Mouse (Mus musculus) intestine, embryonic 15.5 days (tissue): Measurements from ENCODE around the gene Crabp1. TPM values are rescaled to one million over a fixed set of nuclear protein-coding genes. Genes with fewer than 3 reads are reported as not detected.

ENCODE experiments used
- ATAC-seq: fragments of 200-750 bp; cut with Nextera tagmentation; 2 replicates; pipeline ENCODE4 v1.8.0; 2017; ENCODE audit warnings: moderate TSS enrichment, moderate library complexity
- H3K27ac ChIP-seq: fragments of 300-500 bp; sonication (generic); 2 replicates; pipeline ENCODE4 v1.5.1; 2015; ENCODE audit warnings: mild to moderate bottlenecking, inconsistent platforms
- H3K27me3 ChIP-seq: fragments of 300-500 bp; sonication (generic); replicated peaks from 2 replicates; pipeline ENCODE4 v1.6.1; 2015; ENCODE audit warnings: inconsistent platforms
- H3K36me3 ChIP-seq: fragments of 300-500 bp; sonication (generic); 2 replicates; pipeline ENCODE4 v1.6.1; 2015; ENCODE audit warnings: inconsistent platforms
- H3K4me1 ChIP-seq: fragments of 300-500 bp; sonication (generic); replicated peaks from 2 replicates; pipeline ENCODE4 v1.6.1; 2015; ENCODE audit warnings: inconsistent platforms
- H3K4me2 ChIP-seq: fragments of 300-500 bp; sonication (generic); replicated peaks from 2 replicates; pipeline ENCODE4 v1.6.1; 2015; ENCODE audit warnings: mild to moderate bottlenecking, inconsistent platforms
- H3K4me3 ChIP-seq: fragments of 300-500 bp; sonication (generic); replicated peaks from 2 replicates; pipeline ENCODE4 v1.5.1; 2015; ENCODE audit warnings: inconsistent platforms
- H3K9ac ChIP-seq: fragments of 300-500 bp; sonication (generic); 2 replicates; pipeline ENCODE4 v1.6.1; 2015; ENCODE audit warnings: inconsistent platforms
- H3K9me3 ChIP-seq: fragments of 300-500 bp; sonication (generic); 2 replicates; pipeline ENCODE4 v1.6.1; 2016; ENCODE audit warnings: inconsistent platforms
- WGBS: fragments of 180-500 bp; shearing (Covaris S2); methylation state at CpG from one replicate; pipeline ENCODE4 v1.1.7; 2015; 5-methylcytosine and 5-hydroxymethylcytosine counted together
- polyA plus RNA-seq: library from polyadenylated mRNA; unstranded; fragments of >200 nt; fragmentation: Nextera tagmentation; extraction: Ambion mirVana; gene quantifications from 2 replicates; pipeline ENCODE4 v1.2.1, GENCODE M21; 2015

Crabp1 gene
- polyA plus RNA-seq, 1 experiment from 2014 or later = 16.7 TPM

DNA sequence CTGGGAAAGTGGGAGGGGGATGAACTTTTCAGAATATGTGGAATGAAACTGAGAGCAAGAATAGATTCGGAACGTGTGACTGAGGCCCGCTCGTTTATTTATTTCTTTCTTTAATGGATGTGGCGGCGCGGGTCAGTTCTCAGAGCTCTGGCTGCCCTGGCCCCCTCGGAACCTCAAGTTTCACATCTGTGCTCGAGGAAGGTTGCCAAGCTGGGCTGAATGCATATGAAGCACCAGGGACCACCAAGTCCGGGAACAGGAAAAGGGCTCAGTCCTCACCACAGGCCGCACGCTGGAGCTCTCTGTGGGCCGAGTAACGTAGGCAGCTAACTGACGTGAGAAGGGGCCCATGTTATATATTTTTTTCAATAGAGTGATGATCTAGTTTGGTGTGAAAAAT, 18.0 kb downstream of the Crabp1 start:
- H3K4me2 ChIP-seq = no peak overlapping the region; the same call in 1 of the 2 replicates
- peaks cover under 1% of the 10 kb centered on the region; the same call in 1 of the 2 replicates for H3K4me1 ChIP-seq
- H3K9me3 ChIP-seq = no peaks in the 10 kb centered on the region
- H3K27ac ChIP-seq = no peak overlapping the region; the same call in 1 of the 2 replicates
- no peak for ATAC-seq
- 52% methylated on average over 15 of the region's 15 CpGs for WGBS
- H3K4me3 ChIP-seq = no peak overlapping the region
- no peaks in the 10 kb centered on the region for H3K36me3 ChIP-seq
- no peak overlapping the region for H3K9ac ChIP-seq
- no peaks in the 10 kb centered on the region for H3K27me3 ChIP-seq

DNA sequence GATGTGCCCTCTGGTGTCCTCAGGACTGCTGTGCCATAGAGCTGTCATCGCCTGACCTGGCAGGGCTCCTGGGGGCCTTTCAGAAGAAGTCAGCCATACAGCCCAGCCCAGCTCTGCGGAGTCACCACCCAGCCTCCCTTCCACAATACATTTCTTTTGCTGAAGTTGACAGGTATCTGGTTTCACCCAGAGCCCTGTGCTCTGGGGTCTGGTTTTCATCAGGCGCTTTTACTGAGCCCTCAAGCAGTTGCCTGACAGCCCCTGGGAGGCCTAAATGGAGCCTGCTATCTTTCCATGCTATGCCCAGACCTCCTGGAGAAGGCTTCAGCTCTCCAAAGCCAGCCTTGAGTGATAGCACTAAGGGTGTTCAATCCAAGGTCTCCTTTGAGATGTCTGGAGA, 19.5 kb downstream of the Crabp1 start:
- H3K4me3 ChIP-seq = no peak overlapping the region
- H3K36me3 ChIP-seq = no peaks in the 10 kb centered on the region
- H3K27me3 ChIP-seq = no peaks in the 10 kb centered on the region
- H3K9ac ChIP-seq = no peak overlapping the region
- ATAC-seq = peak; percentile 55
- H3K4me2 ChIP-seq = no peak overlapping the region
- no peaks in the 10 kb centered on the region for H3K9me3 ChIP-seq
- peaks cover 7% of the 10 kb centered on the region; the same call in 1 of the 2 replicates for H3K4me1 ChIP-seq
- 46% methylated on average over 3 of the region's 3 CpGs for WGBS
- H3K27ac ChIP-seq = no peak overlapping the region

DNA sequence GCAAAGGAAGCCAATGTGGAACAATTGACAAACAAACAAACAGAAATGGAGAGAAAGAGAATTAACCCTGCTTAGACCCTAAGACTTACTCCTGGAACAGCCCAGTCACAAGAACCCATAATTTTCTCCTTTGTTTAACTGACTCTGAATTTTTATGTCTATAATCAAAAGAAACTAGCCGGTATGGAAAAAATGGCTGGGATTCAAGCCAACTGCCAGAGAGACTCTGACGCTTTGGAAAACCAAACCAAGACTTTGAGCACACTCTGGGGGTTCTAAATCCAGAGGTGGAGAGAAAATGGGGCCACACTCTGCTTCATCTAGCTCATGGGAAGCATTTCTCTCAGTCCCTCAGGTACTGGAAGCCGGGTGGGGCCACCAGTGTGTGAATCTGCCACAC, 20.7 kb downstream of the Crabp1 start:
- 64% methylated on average over 3 of the region's 3 CpGs for WGBS

DNA sequence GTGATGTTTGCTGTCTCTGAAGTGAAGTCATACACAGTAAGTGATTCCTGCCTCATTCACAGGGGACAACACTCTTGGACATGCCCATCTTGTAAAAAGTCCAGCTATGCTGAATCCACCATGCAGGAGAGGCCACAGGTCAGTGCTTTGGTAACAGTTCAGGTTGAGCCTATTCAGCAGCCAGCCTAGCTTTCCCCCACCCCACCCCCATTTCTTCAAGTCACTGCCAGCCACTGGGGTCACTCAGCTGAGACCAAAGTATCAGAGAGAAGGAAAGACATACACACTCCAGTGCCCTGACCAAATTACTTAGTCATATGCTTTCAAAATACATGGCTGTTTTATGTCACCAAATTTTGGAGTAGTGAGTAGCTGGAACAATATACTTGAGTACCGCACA, 21.5 kb downstream of the Crabp1 start:
- WGBS = 76% methylated on average over 1 of the region's 1 CpGs
- Histone ChIP-seq H3K9me3 (no peaks in the 10 kb centered on the region), H3K27ac (no peak overlapping the region), H3K27me3 (no peaks in the 10 kb centered on the region), H3K9ac (no peak overlapping the region), H3K4me2 (no peak overlapping the region), H3K36me3 (no peaks in the 10 kb centered on the region), H3K4me3 (no peak overlapping the region), H3K4me1 (peaks cover 7% of the 10 kb centered on the region; the same call in 1 of the 2 replicates)
- no peak for ATAC-seq

More for the DNA sequence above, 20.7 kb downstream of the Crabp1 start:
- Histone ChIP-seq H3K4me3 (no peak overlapping the region), H3K4me2 (no peak overlapping the region), H3K9me3 (no peaks in the 10 kb centered on the region), H3K4me1 (peaks cover 7% of the 10 kb centered on the region; the same call in 1 of the 2 replicates), H3K27me3 (no peaks in the 10 kb centered on the region), H3K9ac (no peak overlapping the region), H3K36me3 (no peaks in the 10 kb centered on the region), H3K27ac (no peak overlapping the region)
- no peak for ATAC-seq

DNA sequence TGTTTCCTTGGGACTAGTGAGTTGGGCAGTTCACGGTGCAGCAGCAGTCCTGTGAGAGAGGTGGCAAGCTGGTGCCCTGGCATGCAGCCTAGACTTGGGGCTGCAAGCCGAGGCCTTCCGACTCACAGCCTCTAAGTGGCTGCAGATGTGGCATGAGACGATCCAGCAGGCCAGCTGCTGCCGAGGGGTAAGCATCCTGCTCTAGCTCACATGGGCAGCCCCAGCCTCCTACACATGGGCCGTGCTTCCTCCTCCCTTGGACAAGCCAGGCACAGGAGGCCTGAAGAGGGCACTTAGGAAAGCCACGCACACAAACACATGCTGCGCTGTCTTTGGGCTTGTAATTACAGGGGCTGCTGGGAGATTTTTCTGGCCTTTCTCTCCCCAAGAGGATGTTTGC, 23.2 kb downstream of the Crabp1 start:
- H3K9me3 ChIP-seq = no peaks in the 10 kb centered on the region
- no peak overlapping the region for H3K4me2 ChIP-seq
- 0 out of 2 replicates have a peak, but pooled peaks have one; percentile 56 for ATAC-seq
- H3K9ac ChIP-seq = no peak overlapping the region
- H3K4me1 ChIP-seq = peaks cover 7% of the 10 kb centered on the region; the same call in 1 of the 2 replicates
- H3K36me3 ChIP-seq = no peaks in the 10 kb centered on the region
- H3K27ac ChIP-seq = no peak overlapping the region
- H3K4me3 ChIP-seq = no peak overlapping the region
- 21% methylated on average over 8 of the region's 8 CpGs for WGBS
- H3K27me3 ChIP-seq = no peaks in the 10 kb centered on the region

DNA sequence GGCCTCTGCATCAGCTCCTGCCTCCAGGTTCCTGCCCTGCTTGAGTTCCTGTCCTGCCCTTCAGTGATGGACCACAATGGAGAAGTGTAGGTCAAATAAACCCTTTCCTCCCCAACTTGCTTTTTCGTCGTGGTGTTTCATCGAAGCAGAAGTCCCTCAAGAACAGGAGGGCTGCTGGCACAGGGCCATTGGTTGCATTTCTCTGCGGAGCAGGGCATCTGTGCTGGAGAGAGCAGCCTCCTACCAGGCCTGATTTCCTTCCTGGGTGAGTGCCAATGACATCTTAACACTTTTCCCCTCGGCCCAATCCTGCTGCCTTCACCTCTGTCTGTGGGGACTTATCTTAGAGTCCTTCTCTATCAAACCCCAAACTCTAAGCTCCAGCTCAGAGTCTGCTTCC, 25.7 kb downstream of the Crabp1 start:
- WGBS = 38% methylated on average over 5 of the region's 5 CpGs

DNA sequence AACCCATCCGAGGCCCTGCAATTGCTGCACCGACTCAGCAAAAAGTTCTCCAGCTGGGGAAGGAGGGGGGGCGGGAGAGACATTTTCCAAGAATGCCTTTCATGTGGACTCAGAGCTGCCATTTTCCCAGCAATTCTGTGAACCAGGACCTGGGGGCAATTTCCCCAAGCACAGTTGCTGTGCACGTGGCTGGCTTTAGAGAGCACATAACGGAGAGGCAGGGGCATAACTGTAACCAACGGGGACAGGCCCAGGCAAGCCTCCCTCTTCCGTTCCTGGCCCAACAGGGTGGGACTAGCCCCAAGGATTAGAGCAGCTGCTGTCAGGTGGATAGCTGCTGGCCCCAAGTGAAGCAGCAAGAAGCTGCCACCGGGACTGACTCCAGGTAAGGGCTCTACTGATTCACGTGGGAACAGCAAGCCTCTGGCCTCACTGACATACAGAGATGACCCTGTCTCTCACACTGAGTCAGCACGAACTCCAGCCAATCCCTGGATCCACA, 37.0 kb downstream of the Crabp1 start:
- WGBS = 42% methylated on average over 10 of the region's 10 CpGs
- no peaks in the 10 kb centered on the region for H3K9me3 ChIP-seq
- no peak overlapping the region for H3K4me3 ChIP-seq
- 0 out of 2 replicates have a peak, but pooled peaks cover 3% of the 10 kb centered on the region for H3K27me3 ChIP-seq
- H3K9ac ChIP-seq = no peak overlapping the region
- no peak for ATAC-seq
- no peaks in the 10 kb centered on the region for H3K4me1 ChIP-seq
- H3K27ac ChIP-seq = no peak overlapping the region
- no peak overlapping the region for H3K4me2 ChIP-seq
- no peaks in the 10 kb centered on the region for H3K36me3 ChIP-seq

More for the DNA sequence above, 25.7 kb downstream of the Crabp1 start:
- Histone ChIP-seq H3K4me1 (peaks cover 7% of the 10 kb centered on the region; the same call in 1 of the 2 replicates), H3K9me3 (no peaks in the 10 kb centered on the region), H3K27ac (no peak overlapping the region), H3K27me3 (no peaks in the 10 kb centered on the region), H3K4me3 (no peak overlapping the region), H3K36me3 (no peaks in the 10 kb centered on the region), H3K4me2 (no peak overlapping the region), H3K9ac (no peak overlapping the region)
- no peak for ATAC-seq

DNA sequence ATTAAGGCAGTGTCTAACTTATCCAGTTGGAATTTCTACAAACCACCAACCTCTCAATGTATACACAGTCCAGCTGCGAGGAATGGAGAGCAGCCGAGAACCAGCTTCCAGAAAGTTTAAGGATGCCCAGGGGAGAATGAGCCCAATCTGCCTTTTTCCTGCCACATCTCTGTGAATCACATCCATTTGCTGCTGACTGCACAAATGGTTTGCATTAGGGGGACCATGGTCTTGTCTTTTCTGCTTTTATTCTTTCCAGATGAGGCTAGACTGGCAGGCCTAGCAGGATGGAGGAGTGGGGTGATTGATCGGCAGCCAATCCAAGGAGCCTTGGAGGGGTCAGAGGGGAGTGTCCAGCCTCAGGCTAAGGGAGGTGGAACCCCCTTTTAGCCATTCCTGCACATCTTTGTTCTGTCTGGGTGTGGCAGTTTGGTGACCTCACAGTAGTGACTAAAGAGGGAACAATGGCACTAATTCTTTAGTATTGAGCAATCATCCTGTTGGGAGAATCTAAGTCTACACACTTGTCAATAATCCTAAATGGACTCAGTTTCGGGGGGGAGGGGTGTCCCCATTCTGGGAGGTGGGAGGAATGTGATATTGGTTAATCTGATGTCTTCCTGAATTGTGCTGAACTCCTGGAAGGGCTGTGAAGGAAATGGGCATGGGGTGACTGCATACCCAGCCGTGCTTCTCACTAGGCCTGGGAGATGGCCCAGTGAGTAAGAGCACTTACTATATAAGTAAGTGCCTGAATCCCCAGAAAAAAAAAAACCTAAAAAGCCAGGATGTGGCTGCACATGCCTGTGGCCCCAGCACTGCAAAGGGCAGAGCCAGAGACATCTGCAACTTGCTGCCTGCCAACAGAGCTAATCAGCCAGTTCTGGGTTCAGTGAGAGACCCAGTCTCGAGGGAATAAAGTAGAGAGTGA, 38.5 kb downstream of the Crabp1 start:
- 0 out of 2 replicates have a peak, but pooled peaks cover 3% of the 10 kb centered on the region for H3K27me3 ChIP-seq
- H3K27ac ChIP-seq = no peak overlapping the region
- no peaks in the 10 kb centered on the region for H3K4me1 ChIP-seq
- no peak overlapping the region for H3K4me3 ChIP-seq
- H3K9ac ChIP-seq = no peak overlapping the region
- H3K36me3 ChIP-seq = no peaks in the 10 kb centered on the region
- no peak overlapping the region for H3K4me2 ChIP-seq
- WGBS = 69% methylated on average over 6 of the region's 6 CpGs
- no peaks in the 10 kb centered on the region for H3K9me3 ChIP-seq
- ATAC-seq = no peak

DNA sequence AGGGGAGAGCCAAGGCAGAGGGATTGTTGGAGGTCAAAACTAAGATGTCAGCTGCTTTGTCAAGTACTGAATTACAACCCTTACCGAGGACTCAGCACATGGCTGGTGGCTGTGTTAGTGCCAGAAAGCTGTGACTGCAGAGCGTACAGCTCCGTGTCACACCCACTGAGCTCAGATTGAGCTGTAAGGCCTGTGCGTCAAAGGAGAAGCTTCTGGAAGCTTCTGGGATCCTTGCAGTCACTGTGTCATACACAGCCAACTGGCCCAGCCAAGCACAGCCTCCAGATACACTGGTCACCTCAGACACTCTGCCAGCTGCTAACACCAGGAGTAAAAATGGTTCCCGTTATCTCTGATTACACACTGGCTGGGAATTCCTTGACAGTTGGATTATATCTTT, 39.8 kb downstream of the Crabp1 start:
- ATAC-seq = no peak
- H3K9me3 ChIP-seq = no peaks in the 10 kb centered on the region
- H3K27me3 ChIP-seq = 0 out of 2 replicates have a peak, but pooled peaks cover 3% of the 10 kb centered on the region
- H3K4me1 ChIP-seq = no peaks in the 10 kb centered on the region
- H3K4me3 ChIP-seq = no peak overlapping the region
- no peak overlapping the region for H3K27ac ChIP-seq
- no peak overlapping the region for H3K9ac ChIP-seq
- H3K4me2 ChIP-seq = no peak overlapping the region
- 71% methylated on average over 5 of the region's 5 CpGs for WGBS
- no peaks in the 10 kb centered on the region for H3K36me3 ChIP-seq

DNA sequence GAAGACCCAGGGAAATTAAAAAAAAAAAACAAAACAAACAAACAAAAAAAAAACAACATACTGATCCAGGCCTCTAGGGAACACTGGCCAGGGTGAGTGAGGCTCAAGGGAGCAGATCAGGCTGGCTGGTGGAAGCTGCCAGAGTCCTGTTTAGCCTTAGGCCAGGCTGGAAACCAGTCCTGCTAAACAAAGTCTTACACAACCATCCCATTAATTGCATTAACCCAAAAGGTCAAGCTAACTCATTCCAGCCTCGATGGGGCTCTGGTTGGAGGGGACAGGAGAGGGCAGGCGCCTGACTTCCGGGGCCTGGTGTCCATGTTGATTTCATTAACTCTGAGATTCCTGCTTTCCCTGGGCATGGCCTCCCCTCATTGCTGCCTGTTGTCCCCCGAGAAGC, 43.2 kb downstream of the Crabp1 start:
- Histone ChIP-seq H3K27ac (no peak overlapping the region), H3K4me2 (no peak overlapping the region), H3K9me3 (no peaks in the 10 kb centered on the region), H3K4me3 (no peak overlapping the region), H3K36me3 (no peaks in the 10 kb centered on the region), H3K9ac (no peak overlapping the region), H3K4me1 (0 out of 2 replicates have a peak, but pooled peaks cover 2% of the 10 kb centered on the region), H3K27me3 (0 out of 2 replicates have a peak, but pooled peaks cover 3% of the 10 kb centered on the region)
- 49% methylated on average over 4 of the region's 4 CpGs for WGBS
- no peak for ATAC-seq

DNA sequence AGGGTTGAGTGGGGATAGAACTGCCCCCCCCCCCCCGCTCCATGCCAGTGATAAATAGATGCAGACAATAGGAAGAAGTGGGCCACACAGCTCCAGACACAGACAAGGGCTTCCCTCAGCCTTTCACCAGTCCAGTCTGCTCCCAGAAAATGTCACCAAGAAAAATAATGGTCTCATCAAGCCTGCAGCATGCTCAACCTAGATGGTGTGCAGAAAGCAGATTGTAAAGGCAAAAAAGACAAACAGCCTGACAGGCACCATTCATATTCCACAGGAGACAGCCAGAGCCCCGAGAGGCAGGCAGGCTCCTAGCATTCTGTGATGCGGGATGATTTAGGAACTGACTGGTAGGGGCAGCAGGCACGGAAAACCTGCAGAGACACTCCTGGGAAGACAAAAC, 45.4 kb downstream of the Crabp1 start:
- Histone ChIP-seq H3K4me3 (no peak overlapping the region), H3K9ac (no peak overlapping the region), H3K4me1 (0 out of 2 replicates have a peak, but pooled peaks cover 2% of the 10 kb centered on the region), H3K36me3 (no peaks in the 10 kb centered on the region), H3K4me2 (no peak overlapping the region), H3K9me3 (no peaks in the 10 kb centered on the region), H3K27me3 (no peaks in the 10 kb centered on the region), H3K27ac (no peak overlapping the region)
- ATAC-seq = no peak
- WGBS = 22% methylated on average over 4 of the region's 4 CpGs

DNA sequence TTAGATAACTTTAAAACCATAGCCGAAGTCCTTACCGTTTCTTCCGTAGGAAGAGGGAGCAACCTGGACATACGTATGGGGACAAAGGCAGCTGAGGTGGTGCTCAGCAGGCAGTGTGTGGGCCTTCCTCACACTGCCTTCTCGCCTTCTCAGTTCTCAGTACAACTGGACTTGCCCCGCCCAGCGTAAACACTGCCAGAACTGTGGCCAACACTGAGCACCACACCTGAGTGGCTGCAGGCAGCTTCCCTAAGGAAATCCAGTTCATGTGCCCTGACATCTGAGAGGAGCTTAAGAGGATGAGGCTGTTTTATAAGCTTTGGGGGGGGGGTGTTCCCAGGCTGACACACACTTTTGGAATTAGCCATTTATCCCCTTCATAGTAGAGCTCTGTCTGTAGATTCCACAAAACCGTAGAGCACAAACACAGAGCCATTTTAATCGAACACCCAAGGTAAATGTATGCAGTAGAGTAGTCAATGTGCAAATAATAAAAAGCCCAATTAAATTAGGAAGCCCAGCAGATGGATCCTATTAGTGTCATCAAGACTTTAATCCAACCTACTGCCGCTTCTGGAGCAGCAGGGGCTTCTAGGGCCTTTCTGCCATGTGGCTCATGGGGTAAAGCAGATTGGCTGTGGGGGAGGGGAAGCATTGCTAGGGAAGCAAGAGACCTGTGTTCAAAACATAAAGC, 52.1 kb downstream of the Crabp1 start:
- H3K9me3 ChIP-seq = no peaks in the 10 kb centered on the region
- ATAC-seq = peak; percentile 20; the same call in 1 of the 2 replicates
- 0 out of 2 replicates have a peak, but pooled peaks cover 3% of the 10 kb centered on the region for H3K4me1 ChIP-seq
- H3K36me3 ChIP-seq = no peaks in the 10 kb centered on the region
- 61% methylated on average over 10 of the region's 10 CpGs for WGBS
- H3K27ac ChIP-seq = no peak overlapping the region
- H3K4me2 ChIP-seq = no peak overlapping the region
- H3K9ac ChIP-seq = no peak overlapping the region
- H3K27me3 ChIP-seq = no peaks in the 10 kb centered on the region
- H3K4me3 ChIP-seq = no peak overlapping the region
